Mouse (Mus musculus) c-Kit-positive CD71-positive TER-119-negative erythroid progenitor cells, embryonic 14.5 days (primary cell): ENCODE measurements around the gene Vim.
"Not testable (repeated sequence)": the region's sequence is repeated elsewhere in the genome, so short reads cannot be mapped to it uniquely, and the experiment has no call there.

ENCODE experiments used
- DNase-seq: peaks from one replicate; pipeline ENCODE4 v3.0.0-alpha.2; 2013; ENCODE audit warnings: low read depth

Vim gene

DNA sequence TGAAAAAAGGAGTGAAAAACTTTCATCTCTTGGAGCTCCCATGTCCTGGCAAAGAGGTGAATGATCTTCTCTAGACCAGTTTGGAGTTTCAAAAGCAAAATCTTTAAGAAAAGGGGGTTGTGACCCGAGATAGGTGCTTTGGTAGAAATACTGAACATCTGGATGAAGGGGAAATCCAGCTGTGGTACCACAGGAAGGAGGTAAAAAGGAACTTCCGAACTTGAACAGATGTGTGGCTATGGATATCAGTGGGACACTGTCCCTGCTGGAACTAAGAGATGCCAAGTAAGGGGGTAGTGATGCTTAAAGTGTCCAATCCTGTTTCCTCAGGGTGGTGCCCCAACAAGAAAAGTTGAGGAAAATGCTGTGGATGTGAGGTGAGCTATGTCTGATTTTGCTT lies 3.6 kb upstream of the Vim start:
- DNase-seq: no peak

GRCm38 (mm10) chr2:13572101-13572553 lies 1.6 kb upstream of the Vim start:
- no peak for DNase-seq

DNA sequence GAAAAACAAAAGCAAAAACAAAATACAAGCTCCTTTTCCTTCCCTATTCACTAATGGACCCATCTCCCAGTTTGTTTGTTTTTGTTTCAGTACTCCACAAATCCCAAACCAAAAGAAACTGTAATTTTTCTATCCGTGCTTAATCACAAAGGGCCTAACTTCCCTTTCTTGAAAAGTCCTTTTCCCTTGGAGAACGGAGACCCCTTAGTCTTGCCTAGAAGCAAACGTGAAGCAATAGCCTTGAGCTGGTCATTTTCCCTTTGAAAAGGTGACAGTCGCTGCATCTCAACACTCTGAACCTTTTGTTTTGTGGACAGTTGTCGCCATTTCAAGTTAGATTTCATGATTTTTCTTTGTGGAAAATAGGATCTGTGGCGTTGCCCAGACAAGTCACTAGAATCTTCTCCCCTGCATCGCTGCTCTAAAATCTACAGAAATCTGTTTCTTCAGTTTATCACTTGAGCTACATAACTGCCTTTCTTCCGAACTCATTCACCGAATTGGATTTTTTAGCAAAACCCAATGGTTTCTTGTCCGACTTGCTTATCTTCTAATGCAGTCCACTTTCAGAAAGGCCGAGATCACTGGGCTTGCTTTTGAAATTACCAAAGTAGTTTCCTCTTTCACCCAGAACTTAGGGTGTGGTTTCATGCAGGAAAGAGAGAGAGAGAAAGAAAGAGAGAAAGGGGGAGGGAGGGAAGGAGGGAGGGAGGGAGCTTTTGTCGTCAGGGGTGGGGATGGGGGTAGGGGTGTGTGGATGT lies 900 bp upstream of the Vim start:
- no peak for DNase-seq

DNA sequence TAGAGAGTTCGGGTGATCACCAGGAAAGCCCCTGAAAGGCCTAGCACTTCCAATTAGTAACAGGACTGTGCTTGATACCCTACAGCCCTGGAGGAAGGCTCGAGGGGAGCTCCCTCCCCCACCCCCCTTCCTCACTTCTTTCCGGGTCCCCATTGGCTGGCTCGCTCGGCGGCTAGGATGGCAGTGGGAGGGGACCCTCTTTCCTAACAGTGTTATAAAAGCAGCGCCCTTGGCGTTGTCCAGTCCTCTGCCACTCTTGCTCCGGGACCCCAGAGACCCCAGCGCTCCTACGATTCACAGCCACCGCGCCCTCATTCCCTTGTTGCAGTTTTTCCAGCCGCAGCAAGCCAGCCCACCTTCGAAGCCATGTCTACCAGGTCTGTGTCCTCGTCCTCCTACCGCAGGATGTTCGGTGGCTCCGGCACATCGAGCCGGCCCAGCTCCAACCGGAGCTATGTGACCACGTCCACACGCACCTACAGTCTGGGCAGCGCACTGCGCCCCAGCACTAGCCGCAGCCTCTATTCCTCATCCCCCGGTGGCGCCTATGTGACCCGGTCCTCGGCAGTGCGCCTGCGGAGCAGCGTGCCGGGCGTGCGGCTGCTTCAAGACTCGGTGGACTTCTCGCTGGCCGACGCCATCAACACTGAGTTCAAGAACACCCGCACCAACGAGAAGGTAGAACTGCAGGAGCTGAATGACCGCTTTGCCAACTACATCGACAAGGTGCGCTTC lies 506 bp downstream of the Vim start:
- no peak for DNase-seq

- DNase-seq: no peak
These were observed 1.0 kb downstream of the Vim start for GRCm38 (mm10) chr2:13574801-13575150.

DNA sequence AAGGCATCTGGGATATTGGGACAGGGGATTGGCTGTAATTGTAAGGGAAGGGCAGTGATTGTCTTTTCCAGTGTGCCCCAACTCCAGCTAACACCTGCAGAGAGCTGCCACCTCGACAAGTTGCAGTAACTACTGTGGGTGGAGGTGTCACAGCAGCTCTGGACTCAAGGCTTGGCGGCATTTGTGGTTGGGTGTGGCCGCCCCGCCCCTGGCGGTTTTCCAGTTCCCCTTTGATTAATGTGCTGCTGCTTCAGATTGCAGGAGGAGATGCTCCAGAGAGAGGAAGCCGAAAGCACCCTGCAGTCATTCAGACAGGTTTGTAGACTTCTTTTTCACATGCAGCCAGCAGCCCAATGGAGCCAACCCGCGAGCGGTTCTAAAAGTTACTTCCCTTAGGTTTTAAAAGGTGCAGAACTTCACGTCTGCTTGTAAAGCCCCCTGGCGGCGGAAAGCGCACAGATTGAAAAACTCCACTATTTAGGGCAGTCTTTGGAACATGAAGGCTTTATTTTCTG lies 1.6 kb downstream of the Vim start:
- DNase-seq: no peak

DNA sequence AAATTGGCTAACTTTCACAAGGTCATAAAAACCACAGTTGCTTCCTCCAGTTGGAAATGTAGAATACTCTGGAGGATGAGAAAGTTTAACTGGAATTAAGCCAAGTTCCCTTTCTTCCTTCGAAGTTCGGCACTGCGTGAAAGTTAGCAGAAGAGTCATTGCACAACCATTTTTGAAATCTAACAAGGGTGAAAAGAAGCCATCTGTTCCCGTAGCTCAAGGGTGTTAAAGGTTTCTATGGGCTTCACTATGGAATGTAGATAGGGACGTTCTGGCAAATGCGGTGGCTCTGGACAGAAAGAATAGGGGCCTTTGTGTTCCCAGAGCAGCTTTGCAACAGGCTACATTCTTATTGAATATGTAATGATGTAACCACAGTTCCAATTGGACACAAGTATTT lies 2.2 kb downstream of the Vim start:
- DNase-seq: no peak

DNA sequence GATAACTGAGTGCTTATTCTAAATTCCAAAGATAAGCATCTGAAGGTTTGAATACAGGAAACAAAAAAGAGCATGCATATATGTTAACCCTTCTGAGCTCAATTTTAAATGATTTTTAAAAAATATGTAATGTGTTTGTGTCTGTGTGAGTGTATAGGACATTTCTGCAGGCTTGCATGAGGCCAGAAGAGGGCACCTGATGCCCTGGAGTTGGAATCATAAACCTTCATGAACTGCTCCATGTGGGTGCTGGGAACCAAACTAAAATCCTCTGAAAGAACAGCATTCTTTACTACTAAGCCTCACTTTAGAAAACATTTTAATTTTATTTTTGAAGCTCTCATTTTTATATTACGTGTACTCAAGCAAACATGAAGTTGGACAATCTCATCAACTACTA lies 3.7 kb downstream of the Vim start:
- no peak for DNase-seq

DNA sequence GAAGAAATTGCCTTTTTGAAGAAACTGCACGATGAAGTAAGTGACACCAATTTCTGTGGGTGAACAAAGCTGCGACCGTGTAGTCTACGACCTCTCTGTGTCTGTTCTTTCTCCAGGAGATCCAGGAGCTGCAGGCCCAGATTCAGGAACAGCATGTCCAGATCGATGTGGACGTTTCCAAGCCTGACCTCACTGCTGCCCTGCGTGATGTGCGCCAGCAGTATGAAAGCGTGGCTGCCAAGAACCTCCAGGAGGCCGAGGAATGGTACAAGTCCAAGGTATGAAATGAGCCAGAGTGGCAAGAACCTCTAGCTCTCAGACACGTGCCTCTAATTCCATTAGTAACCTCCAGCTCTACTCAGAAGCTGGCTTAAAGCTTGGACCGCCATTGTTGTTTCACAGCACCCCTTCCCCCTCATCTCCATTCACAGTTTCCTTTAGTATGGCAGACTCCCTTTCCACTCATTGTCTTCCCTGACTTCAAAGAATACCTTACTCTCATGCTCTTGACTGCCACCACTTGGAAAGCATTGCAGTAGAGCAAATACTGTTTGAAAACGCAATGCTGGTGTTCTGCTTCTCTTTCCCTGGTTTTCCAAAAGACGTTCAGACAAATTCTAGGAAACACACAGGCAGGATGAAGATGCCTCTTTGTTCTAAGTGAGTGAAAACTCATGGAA lies 4.9 kb downstream of the Vim start:
- no peak for DNase-seq

- DNase-seq: no peak
These were observed 5.6 kb downstream of the Vim start for GRCm38 (mm10) chr2:13579315-13579714.

GRCm38 (mm10) chr2:13579991-13580390 lies 6.3 kb downstream of the Vim start:
- no peak for DNase-seq

DNA sequence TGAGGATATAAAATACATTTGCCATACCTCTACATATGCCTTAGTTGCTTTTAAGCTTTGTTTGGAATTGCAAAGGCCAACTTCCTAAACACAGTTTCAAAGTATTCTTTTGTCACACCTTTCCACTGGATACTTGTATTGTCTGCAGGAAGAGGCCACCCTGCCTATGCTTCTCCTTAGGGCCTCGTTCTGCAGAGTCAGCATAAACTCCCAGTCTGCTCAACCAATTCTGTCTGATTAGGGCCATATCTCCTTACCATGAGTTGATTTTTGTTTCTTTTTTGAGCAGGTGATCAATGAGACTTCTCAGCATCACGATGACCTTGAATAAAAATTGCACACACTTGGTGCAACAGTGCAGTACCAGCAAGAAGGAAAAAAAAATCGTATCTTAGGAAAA lies 8.5 kb downstream of the Vim start:
- no peak for DNase-seq

DNA sequence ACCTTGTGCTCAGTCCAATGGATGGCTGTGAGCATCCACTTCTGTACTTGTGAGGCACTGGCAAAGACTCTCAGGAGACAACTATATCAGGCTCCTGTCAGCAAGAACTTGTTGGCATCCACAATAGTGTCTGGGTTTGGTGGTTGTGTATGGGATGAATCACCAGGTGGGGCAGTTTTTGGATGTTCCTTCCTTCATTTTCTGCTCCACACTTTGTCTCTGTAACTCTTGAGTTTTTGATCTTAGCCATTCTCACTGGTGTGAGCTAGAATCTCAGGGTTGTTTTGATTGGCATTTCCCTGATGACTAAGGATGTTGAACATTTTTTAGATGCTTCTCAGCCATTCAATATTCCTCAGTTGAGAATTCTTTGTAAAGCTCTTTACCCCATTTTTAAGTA lies 10.0 kb downstream of the Vim start:
- not testable (repeated sequence) for DNase-seq

GRCm38 (mm10) chr2:13593328-13593727 lies 19.6 kb downstream of the Vim start:
- DNase-seq: no peak

DNA sequence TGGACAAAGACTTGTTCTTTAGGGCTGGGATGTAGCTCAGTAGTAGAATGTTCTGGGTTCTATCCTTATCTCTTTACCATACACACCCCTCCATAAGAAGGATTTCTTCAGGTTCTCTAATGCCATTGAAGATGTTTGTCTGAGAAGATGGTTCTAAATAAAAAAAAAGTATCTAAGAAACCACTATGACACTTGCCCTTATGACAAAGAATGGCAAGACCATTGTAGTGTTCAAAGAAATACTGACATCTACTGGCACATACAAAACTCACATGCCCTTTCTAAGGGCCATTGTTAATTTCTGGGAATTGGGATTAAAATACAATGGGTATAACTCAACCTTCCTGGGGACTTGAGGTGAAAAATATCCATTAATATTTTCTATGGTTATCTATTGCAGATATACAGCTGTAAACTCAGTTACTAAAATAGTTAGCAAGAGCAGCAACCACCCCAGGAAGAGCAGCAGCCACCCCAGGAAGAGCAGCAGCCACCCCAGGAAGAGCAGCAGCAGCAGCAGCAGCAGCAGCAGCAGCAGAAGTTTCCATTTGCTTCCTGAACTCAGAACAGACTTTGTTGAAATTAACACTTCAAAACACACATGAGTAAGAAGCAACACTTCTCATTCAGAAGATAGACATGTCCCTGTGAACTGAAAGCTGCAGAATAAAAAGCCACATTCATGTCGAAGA lies 23.4 kb downstream of the Vim start:
- DNase-seq: no peak

GRCm38 (mm10) chr2:13598166-13598565 lies 24.4 kb downstream of the Vim start:
- DNase-seq: no peak

- DNase-seq: no peak
These were observed 29.4 kb downstream of the Vim start for GRCm38 (mm10) chr2:13603093-13603492.

DNA sequence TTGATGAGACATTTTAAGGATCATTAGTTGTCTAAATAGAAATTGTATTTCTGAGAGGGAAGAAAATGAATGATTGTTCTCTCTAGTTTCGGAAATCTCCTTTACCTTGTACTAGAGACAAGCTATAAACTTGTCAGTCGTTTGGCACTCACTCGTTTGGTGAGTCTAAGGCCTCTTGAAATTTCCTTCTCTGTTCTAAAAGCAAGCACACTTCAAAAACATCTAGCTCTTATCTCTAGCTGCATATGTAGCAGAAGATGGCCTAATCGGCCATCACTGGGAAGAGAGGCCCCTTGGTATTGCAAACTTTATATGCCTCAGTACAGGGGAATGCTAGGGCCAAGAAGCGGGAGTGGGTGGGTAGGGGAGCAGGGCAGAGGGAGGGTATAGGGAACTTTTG lies 29.9 kb downstream of the Vim start:
- not testable (repeated sequence) for DNase-seq

DNA sequence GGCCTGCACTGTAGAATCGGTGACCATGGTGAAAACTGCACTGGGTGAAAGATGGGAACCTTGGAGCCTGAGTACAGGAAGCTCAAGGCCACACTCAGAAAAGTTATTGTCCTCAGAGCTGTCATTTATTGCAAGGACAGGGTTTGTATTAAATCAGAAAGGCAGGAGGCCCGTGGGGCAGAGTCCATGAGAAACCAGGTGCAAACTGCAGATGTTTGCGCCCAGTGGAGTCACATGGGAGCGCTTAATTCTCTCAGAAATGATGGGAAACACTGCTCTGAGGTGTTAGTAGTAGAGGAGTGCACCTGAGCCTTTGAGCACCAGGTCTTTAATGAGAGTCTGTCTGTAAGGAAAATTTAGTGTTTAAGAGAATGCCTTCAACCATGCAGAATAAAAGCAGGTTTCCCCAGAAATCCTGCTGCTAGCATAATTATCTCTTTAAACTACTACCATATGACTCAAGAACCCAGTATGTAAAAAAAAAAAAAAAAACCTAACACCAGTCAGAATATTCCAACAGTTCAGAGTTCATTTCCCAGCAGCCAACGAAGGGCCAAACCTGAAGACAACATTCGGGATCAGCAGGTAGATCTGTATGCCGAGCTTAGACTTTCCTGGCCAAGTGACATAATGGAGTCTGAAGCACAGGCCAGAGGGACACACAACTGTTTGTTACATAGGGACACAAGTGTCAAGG lies 56.6 kb downstream of the Vim start:
- no peak for DNase-seq
